Mouse (Mus musculus) neutrophil, adult 5-6 weeks (primary cell): ENCODE data around the gene Fam3b. TPM values are rescaled to one million over a fixed set of nuclear protein-coding genes. Genes with fewer than 3 reads are reported as not detected.

ENCODE experiments used
- ATAC-seq: fragments of 151-379, 151-347 bp; 2 replicates; pipeline ENCODE4 v1.8.0; 2017; ENCODE audit warnings: mild to moderate bottlenecking, moderate TSS enrichment; ENCODE audit not compliant: insufficient number of reproducible peaks, poor library complexity, low FRiP score, severe bottlenecking; ENCODE audit errors: extremely low read depth
- total RNA-seq: library from RNA; stranded (forward); fragments of 200-1000 nt; gene quantifications from 2 replicates; pipeline ENCODE4 v1.2.3, GENCODE M21; 2017

Fam3b gene
- total RNA-seq, 1 experiment from 2014 or later = not detected

- no peak for ATAC-seq
Observed at GRCm38 (mm10) chr16:97498139-97498538, 16.5 kb downstream of the Fam3b start.

GRCm38 (mm10) chr16:97497682-97498081 lies 16.9 kb downstream of the Fam3b start:
- no peak for ATAC-seq

DNA sequence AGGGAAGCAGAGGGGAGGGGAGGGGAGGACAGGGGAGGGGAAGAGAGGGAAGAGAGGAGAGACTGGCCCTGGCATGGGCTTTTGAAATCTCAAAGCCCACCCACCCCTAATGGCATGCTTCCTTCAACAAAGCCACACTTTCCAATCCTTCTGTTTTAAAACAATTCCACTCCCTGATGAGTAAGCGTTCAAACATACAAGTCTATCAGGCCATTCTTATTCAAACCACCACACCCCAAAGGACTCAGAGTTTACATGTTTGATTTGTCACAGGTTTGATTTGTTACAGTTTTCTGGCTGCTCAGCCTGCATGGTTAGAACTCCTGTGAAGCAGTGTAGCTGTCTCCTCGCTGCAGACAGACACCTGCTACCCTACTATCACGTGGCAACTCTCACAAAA lies 18.6 kb downstream of the Fam3b start:
- no peak for ATAC-seq

- no peak for ATAC-seq
Observed at GRCm38 (mm10) chr16:97492369-97492768, 22.2 kb downstream of the Fam3b start.

- no peak for ATAC-seq
Observed at GRCm38 (mm10) chr16:97478655-97479054, 36.0 kb downstream of the Fam3b start.

GRCm38 (mm10) chr16:97476524-97476923 lies 38.1 kb downstream of the Fam3b start:
- no peak for ATAC-seq

DNA sequence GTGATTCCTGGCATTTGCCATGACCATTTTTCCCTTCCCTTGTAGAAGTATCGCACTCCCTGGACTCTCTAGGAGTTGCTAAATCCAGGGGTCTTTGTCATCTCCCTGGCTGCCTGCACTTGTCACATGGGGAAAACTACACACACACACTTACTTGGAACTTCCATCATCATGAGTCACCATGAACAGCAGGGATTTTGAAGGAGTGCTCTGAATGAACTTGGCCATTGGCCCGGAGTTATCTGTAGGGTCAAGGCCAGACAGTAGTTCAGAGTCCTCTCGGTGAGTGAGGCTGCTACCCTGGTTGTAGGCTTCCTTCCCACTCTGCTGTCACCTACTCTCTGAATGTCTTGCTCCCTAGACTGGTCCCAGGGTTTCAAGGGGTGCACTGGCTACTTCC lies 39.0 kb downstream of the Fam3b start:
- ATAC-seq = no peak

DNA sequence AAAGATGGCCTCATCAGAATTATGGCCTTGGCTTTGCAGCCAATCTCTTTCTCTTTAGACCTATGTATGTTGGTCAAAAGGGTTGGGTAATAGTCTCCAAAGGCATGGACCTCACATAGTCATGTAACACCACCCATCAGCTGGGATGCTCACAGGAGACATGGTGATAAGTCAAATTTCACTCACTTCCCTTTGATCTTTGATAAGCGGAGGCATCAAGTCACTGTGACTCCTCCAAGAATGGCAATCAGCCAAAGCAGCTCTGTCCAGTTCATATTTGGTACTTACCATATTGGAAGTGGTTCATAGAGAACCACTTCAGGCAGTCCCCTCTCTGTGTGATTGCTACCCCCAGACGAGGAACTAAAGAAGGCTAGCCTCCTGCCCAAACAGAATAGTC lies 39.9 kb downstream of the Fam3b start:
- no peak for ATAC-seq

DNA sequence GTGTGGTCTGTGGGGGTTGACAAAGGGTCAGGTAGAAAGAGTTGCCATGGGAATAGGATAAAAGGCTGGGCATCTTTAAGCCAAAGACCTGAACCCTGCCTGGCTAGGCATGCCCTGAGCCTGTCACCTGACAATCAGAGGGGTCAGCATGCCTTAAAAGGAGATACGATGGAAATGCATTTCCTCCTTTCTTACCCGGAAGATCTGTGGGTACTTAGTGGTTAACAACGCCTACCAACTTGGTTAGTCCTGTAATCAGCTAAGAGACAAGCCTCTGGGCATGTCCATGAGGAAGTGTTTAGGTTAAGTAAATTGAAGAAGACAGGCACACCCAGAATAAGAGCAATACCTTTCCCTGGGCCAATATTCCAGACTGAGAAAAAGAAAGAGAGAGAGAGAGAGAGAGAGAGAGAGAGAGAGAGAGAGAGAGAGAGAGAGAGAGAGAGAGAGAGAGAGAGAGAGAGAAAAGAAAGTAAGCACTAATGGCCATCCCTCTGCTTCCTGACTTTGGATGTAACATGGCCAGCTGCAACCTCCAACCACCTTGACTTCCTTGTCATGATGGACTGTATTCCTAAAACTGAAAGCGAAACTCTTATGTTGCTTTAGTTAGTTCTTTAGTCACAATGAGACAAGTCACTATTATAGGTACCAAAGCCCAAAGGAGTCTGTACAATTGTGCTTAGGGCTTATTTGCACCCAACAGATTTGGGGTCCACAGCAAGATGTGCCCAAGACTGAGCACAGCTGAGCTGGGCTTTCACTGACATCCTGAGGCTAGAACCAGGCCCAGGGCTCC lies 46.4 kb downstream of the Fam3b start:
- ATAC-seq = no peak

GRCm38 (mm10) chr16:97467472-97467871 lies 47.1 kb downstream of the Fam3b start:
- no peak for ATAC-seq

DNA sequence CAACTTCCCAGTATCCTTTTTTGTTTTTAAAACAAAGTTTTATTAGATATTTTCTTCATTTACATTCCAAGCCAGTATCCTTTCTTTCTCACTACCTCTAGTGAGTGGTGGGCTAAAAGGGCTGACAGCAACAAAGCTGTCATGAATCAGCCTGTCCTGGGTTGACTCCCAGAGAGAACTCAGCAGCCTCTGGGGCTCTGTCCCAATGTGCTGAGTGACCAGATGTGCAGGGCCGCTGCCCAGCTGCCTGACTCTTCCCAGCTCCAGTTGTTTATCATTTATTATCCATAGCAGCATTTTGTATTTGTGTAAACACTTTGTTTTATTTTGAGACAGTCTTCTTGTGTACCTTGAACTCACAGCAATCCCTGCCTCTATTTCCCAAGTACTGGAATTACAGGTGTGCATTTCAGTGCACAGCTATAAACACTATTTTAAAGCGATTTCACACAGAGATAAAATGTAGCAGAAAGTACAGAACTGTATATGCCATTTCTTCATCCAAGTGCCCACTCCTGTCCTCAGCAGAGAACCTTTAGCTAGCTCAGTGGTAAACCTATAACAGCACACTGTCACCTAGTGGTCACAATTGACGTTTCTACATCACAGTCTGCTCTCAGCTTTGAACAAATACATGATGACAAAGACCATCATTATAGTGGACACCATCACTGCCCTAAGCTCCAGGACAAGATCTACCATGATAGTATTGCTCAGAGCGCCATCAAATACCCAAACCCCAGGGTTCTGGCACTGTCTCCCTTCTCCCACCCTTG lies 48.2 kb downstream of the Fam3b start:
- no peak for ATAC-seq

- peak; percentile 55 for ATAC-seq
Observed at GRCm38 (mm10) chr16:97462481-97463181, 52.0 kb downstream of the Fam3b start, which contains the start of gene Mx1. Mx1 (minus strand) TSS chr16:97462907.

GRCm38 (mm10) chr16:97461271-97461670 lies 53.3 kb downstream of the Fam3b start:
- ATAC-seq = no peak

DNA sequence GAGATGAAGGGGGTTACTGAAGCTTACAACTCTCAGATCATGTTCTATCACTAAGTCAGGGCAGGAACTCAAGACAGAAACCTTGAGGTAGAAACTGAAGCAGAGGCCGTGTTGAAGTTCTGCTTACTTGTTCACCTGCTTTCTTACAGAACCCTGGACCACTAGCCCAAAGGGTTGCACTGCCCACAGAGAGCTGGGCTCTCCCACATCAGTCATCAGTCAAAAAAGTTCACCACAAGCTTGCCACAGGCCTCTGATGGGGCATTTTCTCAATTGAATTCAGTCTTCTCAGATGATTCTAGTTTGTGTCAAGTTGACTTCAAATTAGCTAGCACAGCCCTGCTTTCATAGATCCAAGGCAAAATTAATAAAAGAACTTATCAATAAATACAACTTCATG lies 54.8 kb downstream of the Fam3b start:
- ATAC-seq = no peak

GRCm38 (mm10) chr16:97447386-97447785 lies 67.2 kb downstream of the Fam3b start:
- ATAC-seq = no peak

DNA sequence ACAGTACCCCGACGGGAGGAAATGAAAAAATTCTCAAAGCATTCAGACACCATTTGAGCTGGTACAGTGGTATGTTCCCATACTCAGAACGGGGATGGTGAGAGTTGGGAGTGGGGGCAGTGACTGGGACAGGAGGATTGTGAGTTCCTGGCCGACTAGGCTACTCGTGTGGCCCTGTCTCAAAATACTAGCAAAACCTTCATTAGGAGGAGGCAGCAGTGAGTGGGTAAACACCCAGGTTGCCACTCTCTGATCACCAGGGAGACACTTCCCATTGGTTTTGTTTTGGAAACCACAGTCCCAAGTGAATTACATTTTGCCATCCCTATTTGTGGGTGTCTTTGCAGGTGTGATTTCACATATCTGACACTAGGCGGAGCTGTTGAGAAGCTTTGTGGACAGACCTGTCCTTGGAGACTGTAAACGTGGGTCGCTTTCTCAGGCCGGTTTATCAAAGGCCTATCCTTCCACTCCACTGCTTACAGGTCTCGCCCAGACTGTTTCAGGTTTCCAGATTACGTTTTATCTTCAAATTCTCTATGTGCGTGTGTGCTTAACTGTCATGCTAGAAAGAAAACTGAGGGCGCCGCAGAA lies 70.8 kb downstream of the Fam3b start:
- ATAC-seq = peak; percentile 55

- ATAC-seq = no peak
Observed at GRCm38 (mm10) chr16:97441967-97442366, 72.6 kb downstream of the Fam3b start.

GRCm38 (mm10) chr16:97438191-97438590 lies 76.4 kb downstream of the Fam3b start:
- no peak for ATAC-seq

- ATAC-seq = no peak
Observed at GRCm38 (mm10) chr16:97437448-97438056, 77.1 kb downstream of the Fam3b start.
